Mouse (Mus musculus): Measurements from ENCODE around the gene Mta3.

DNA sequence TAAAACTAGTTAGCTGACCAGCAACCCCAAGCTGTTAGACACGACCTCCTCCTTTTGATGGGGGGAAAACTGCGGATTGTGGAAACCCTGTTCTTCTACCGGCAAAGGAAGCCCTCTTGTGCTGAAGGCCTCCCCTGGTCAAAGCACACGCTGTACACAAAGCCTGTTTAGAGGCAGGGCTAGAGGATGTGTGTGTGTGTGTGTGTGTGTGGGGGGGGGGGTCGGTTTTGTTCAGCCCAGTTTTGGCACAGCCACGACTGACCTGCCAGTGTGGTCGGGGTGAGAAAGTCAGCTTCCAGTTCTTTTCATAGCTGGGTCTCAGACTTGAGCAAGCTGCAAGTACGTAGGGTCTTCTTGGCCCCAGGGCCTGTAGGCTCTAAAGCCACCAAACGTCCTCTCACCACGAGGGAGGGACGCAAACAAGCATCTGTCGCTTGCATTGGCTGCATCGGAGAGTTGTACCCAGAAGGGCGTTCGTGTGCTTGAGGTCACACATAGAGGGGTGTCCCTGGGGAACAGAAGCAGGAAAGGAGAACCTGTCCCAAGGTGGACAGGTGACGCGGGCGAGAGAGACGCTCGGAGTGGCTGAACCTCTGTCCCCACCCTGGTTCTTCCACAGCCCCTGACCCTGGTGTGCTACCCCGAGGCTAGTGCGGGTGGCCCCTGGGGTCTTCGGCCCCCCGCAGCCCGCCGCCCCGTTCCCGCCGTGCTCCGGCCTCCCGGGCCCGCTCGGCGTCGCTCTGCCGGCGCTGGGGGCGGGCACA, 429 bp upstream of the Mta3 start:
- TF ChIP-seq CTCF (IDR thresholded peaks at IDR 0.05; ENCODE audit: control insufficient read depth, insufficient read depth, insufficient read length) (no peak), MAX (IDR thresholded peaks at IDR 0.05) (no peak), USF1 (IDR thresholded peaks at IDR 0.05; ENCODE audit: low read depth) (no peak)

Measured in C2C12 (cell line).